Comparison of ENCODE assay signal across 8 mouse cellular contexts in genomic region chr17:31378361-31378761, GRCm38 (mm10). TPM values are rescaled to one million over a fixed set of nuclear protein-coding genes. Genes with fewer than 3 reads are reported as not detected.
DNase-seq lines count a peak whose midpoint lies in the region; ATAC-seq and TF ChIP-seq lines count a peak whose summit lies in the region.
"Had no signal": no experiment of that assay in that cellular context is flagged by ENCODE, and none has a peak within 500 bp of the region (broad histone marks: within the 10 kb centered on the region; RNA-seq: fewer than 3 reads in every experiment).

No protein-coding gene starts in this region.

- no peaks in the 10 kb centered on the region for H3K9me3 ChIP-seq in midbrain, postnatal 0 days (ENCODE audit: low read length)

- TF ChIP-seq CTCF in left cerebral cortex, adult 2 months (IDR thresholded peaks at IDR 0.05), result no peak
- TF ChIP-seq CTCF in midbrain, postnatal 0 days (IDR thresholded peaks at IDR 0.05), result no peak

- no peak overlapping the region for H3K9ac ChIP-seq in midbrain, postnatal 0 days (replicated peaks; ENCODE audit: low read length, poor library complexity, severe bottlenecking)
- H3K9ac ChIP-seq: lung, embryonic 14.5 days had no signal

- no peaks in the 10 kb centered on the region for H3K36me3 ChIP-seq in midbrain, postnatal 0 days (ENCODE audit: insufficient read depth, low read length)

- WGBS in midbrain, postnatal 0 days, result 48% methylated on average over 10 of the region's 10 CpGs

- H3K4me2 ChIP-seq in midbrain, postnatal 0 days (ENCODE audit: low read depth, low read length, poor library complexity, severe bottlenecking), result 0 out of 2 replicates have a peak overlapping the region, but pooled peaks have one; percentile 20
- H3K4me2 ChIP-seq: lung, embryonic 14.5 days had no signal

- peak overlapping the region; percentile 19; the same call in 1 of the 2 replicates for H3K4me3 ChIP-seq in left cerebral cortex, adult 2 months
- no peak overlapping the region for H3K4me3 ChIP-seq in midbrain, postnatal 0 days (ENCODE audit: low read depth, low read length)

- peak overlapping the region; percentile 56 for H3K27ac ChIP-seq in left cerebral cortex, adult 2 months
- H3K27ac ChIP-seq in midbrain, postnatal 0 days (ENCODE audit: low read depth, low read length), result peak overlapping the region; percentile 55

- no peaks in the 10 kb centered on the region for H3K27me3 ChIP-seq in midbrain, postnatal 0 days (ENCODE audit: insufficient read depth, low read length)

- H3K4me1 ChIP-seq in midbrain, postnatal 0 days (ENCODE audit: insufficient read depth, low read length), result no peaks in the 10 kb centered on the region

- intact Hi-C loops in left cerebral cortex, adult 2 months (cut with DNase I), result loop anchor here (1.0 to 2.0 kb wide), 2 partner anchors 72 to 114 kb away; no protein-coding TSS in a partner anchor
- intact Hi-C loops in heart, postnatal 25 days (cut with DNase I), result loop anchor here (1.0 to 2.0 kb wide), 3 partner anchors 71 to 286 kb away; no protein-coding TSS in a partner anchor

- peak; percentile 73 for ATAC-seq in midbrain, postnatal 0 days (ENCODE audit: low FRiP score)

- no peak for DNase-seq in left cerebral cortex, adult 2 months (ENCODE audit: extremely low spot score in 1 of 2, low spot score in 2 of 2)
- DNase-seq in left cerebral cortex, adult 11 months (ENCODE audit: low spot score), result no peak
- DNase-seq in cerebellum, postnatal 25 days, result peak; percentile 64 to 66
- DNase-seq in heart, postnatal 25 days (ENCODE audit: low spot score), result peak; percentile 11
- DNase-seq in midbrain, postnatal 0 days (ENCODE audit: low spot score), result peak; percentile 77
- no peak for DNase-seq in adrenal gland, postnatal 4 days (ENCODE audit: low spot score in 2 of 2)
- no peak for DNase-seq in kidney, postnatal 14 days

RNA-seq across cellular contexts. Expression of gene Pde9a, which starts 7.6 kb away (rescaled TPM):
- total RNA-seq in left cerebral cortex, adult 2 months (2021), result 10 to 100 TPM; 23.7 to 25.0 TPM
- total RNA-seq in heart, postnatal 25 days (2021), result 1 to 10 TPM; 5.1 to 6.7 TPM
- total RNA-seq in midbrain, postnatal 0 days (2014; rRNA removed), result 27.3 and 40.2 TPM in 2 replicates
- polyA plus RNA-seq in midbrain, postnatal 0 days (2015; fragmentation: Nextera tagmentation; extraction: Ambion mirVana), result 32.2 and 36.4 TPM in 2 replicates
- 10 to 100 TPM in 1 of 2 experiments, 1 to 10 TPM in 1; 6.3 to 12.6 TPM for total RNA-seq in adrenal gland, postnatal 4 days (2021)

Comparison
In these comparisons a context has a peak if more than half of its experiments do, and no peak if none do; other contexts are left out.
1. DNase-seq: peak in cerebellum, postnatal 25 days (2 of 2), heart, postnatal 25 days (single experiment) and midbrain, postnatal 0 days (single experiment); none in left cerebral cortex, adult 2 months (0 of 2), left cerebral cortex, adult 11 months (single experiment), adrenal gland, postnatal 4 days (0 of 2) and kidney, postnatal 14 days (single experiment).